Mouse (Mus musculus) MEL (cell line): ENCODE data around the gene Fam217b.

ENCODE experiments used
- CTCF ChIP-seq, 3 experiments: IDR thresholded peaks in 2 of 3; conservative IDR thresholded peaks in 1 of 3; 2 replicates each; pipeline ENCODE4 v1.5.1; 2011 to 2012; ENCODE audit warnings: low read length in 3 of 3, low read depth in 2 of 3, mild to moderate bottlenecking in 2 of 3, improper control_type of control experiment in 1 of 3, inconsistent platforms in 1 of 3, mixed read lengths in 1 of 3, moderate library complexity in 1 of 3; ENCODE audit not compliant: control insufficient read depth in 1 of 3, insufficient read depth in 1 of 3, poor library complexity in 1 of 3, severe bottlenecking in 1 of 3
- ETS1 ChIP-seq: IDR thresholded peaks from 2 replicates; pipeline ENCODE4 v1.6.1; 2012; ENCODE audit warnings: low read depth, mild to moderate bottlenecking, inconsistent platforms, low read length, improper control_type of control experiment, moderate library complexity
- JUND ChIP-seq: IDR thresholded peaks from 2 replicates; pipeline ENCODE4 v1.6.1; 2011; ENCODE audit warnings: low read depth, mild to moderate bottlenecking, improper control_type of control experiment, low read length
- KAT2A ChIP-seq: conservative IDR thresholded peaks from 2 replicates; pipeline ENCODE4 v1.6.1; 2012; ENCODE audit warnings: low read depth, low read length, improper control_type of control experiment, inconsistent platforms
- MAX ChIP-seq: IDR thresholded peaks from 2 replicates; pipeline ENCODE4 v1.6.1; 2011; ENCODE audit warnings: low read length, improper control_type of control experiment
- TAL1 ChIP-seq: IDR thresholded peaks from 2 replicates; pipeline ENCODE4 v1.6.1; 2012; ENCODE audit warnings: mild to moderate bottlenecking, inconsistent platforms, low read length, moderate library complexity, mixed read lengths

- TF ChIP-seq CTCF (IDR thresholded peaks at IDR 0.05 in 2 of 3, conservative IDR thresholded peaks at IDR 0.05 in 1 of 3; ENCODE audit: control insufficient read depth in 1 of 3, insufficient read depth in 1 of 3, low read depth in 2 of 3, low read length in 3 of 3, poor library complexity in 1 of 3, severe bottlenecking in 1 of 3): no peak
- no peak for TF ChIP-seq JUND
- no peak for TF ChIP-seq KAT2A
- TF ChIP-seq TAL1: no peak
- TF ChIP-seq MAX: no peak
- TF ChIP-seq ETS1: no peak
These were observed 35.9 kb downstream of the Fam217b start for GRCm38 (mm10) chr2:178450236-178450635.
